Mouse (Mus musculus): Measurements from ENCODE around the gene 1700003F12Rik. TPM values are rescaled to one million over a fixed set of nuclear protein-coding genes. Genes with fewer than 3 reads are reported as not detected.

1700003F12Rik gene
- polyA plus RNA-seq (2012; ENCODE audit: insufficient read depth, insufficient read length, missing spikeins), result not detected in 2 replicates

DNA sequence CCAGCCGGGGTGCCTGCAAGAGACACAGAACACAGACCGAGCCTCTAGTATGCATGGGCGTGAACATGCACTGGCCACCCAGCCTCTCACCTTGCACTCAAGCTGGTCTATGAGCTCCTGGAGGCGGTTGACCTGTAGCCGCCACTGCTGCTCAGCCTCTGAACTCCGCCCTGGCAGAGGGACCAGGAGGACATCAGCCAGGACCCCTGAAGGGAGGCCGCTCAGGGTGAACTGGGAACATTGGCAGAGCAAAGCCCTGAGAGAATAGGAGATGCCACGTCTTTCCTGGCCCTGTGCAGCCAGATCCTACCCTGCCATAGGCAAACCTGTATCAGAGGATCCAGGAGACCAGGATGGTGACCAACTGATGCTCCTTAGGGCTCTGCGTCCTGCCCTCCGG is at the start of gene 1700003F12Rik:
Gene 1700003F12Rik, plus strand, starts transcription at position 375 of the 400 bp plus-strand sequence.
- H3K4me3 ChIP-seq (ENCODE audit: insufficient read depth, low read depth, low read length), result no peak within 1 kb of the TSS
- peaks cover 2% of the 10 kb centered on the region for H3K4me1 ChIP-seq (ENCODE audit: control insufficient read depth, insufficient read depth, insufficient read length, low read length)
- no peak within 1 kb of the TSS for H3K27ac ChIP-seq (replicated peaks; ENCODE audit: low read depth, low read length)

- no peak overlapping the region for H3K4me3 ChIP-seq (ENCODE audit: insufficient read depth, low read depth, low read length)
- H3K4me1 ChIP-seq (ENCODE audit: control insufficient read depth, insufficient read depth, insufficient read length, low read length), result no peaks in the 10 kb centered on the region; the same call in 1 of the 2 replicates
- H3K27ac ChIP-seq (replicated peaks; ENCODE audit: low read depth, low read length), result no peak overlapping the region
These were observed 48.3 kb upstream of the 1700003F12Rik start for GRCm38 (mm10) chr2:154498571-154498970.

GRCm38 (mm10) chr2:154499717-154500247 is 47.1 kb upstream of the 1700003F12Rik start:
- H3K4me3 ChIP-seq (ENCODE audit: insufficient read depth, low read depth, low read length), result no peak overlapping the region
- H3K27ac ChIP-seq (replicated peaks; ENCODE audit: low read depth, low read length), result no peak overlapping the region
- H3K4me1 ChIP-seq (ENCODE audit: control insufficient read depth, insufficient read depth, insufficient read length, low read length), result no peaks in the 10 kb centered on the region; the same call in 1 of the 2 replicates

DNA sequence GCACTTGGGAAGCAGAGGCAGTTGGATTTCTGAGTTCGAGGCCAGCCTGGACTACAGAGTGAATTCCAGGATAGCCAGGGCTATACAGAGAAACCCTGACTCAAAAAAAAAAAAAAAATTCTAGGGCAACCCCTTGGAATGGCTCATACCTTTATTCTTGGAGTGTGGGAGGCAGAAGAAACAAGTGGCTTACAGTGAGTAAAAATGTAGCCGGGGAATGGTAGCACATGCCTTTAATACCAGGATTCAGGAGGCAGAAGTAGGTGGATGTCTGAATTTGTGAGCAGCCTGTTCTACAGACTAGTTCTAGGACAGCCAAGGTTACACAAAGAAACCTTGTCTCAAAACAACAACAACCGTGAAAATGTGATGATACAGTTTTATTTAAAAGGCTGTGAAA is 46.1 kb upstream of the 1700003F12Rik start:
- H3K27ac ChIP-seq (replicated peaks; ENCODE audit: low read depth, low read length), result no peak overlapping the region
- H3K4me3 ChIP-seq (ENCODE audit: insufficient read depth, low read depth, low read length), result no peak overlapping the region
- H3K4me1 ChIP-seq (ENCODE audit: control insufficient read depth, insufficient read depth, insufficient read length, low read length), result no peaks in the 10 kb centered on the region; the same call in 1 of the 2 replicates

- no peak overlapping the region for H3K27ac ChIP-seq (replicated peaks; ENCODE audit: low read depth, low read length)
These were observed 39.8 kb upstream of the 1700003F12Rik start for GRCm38 (mm10) chr2:154507076-154507475.

DNA sequence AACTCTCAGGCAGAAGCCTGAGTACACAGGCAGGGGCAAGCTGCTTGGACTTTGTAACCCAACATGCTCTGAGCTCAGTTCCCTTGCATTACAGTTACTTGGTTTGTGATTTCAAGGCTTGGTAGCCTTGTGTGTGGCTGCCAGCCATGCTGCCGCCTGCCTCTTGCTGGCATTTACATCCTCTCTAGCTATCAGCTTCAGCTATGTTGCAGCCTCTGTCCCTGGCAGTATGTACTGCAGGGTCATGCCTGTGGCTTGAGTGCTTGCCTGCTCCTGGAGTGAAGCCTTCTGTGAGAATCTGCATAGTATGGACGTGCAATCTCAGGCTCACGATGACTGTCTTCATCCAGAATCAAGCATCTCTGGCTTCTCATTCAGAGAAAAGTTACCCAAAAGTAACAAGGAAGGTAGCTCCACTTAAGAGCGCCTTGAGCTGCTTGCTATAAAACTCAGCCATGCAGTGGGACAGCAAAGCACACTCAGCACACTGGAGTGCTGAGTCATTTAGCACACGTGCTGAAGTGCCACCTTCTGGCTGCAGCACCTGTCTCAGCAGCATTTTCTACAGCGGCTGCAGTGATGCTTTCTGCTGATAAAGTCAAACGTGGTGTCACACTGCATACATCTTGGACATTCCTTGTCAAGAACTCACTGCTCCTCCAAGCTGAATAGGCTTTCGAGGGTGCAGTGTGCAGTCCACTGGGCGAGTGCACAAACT is 39.2 kb upstream of the 1700003F12Rik start:
- no peak overlapping the region for H3K27ac ChIP-seq (replicated peaks; ENCODE audit: low read depth, low read length)
- no peak overlapping the region for H3K4me3 ChIP-seq (ENCODE audit: insufficient read depth, low read depth, low read length)

More at GRCm38 (mm10) chr2:154507076-154507475, 39.8 kb upstream of the 1700003F12Rik start:
- Histone ChIP-seq H3K4me1 (ENCODE audit: control insufficient read depth, insufficient read depth, insufficient read length, low read length) (no peaks in the 10 kb centered on the region), H3K4me3 (ENCODE audit: insufficient read depth, low read depth, low read length) (no peak overlapping the region)

GRCm38 (mm10) chr2:154508450-154508849 is 38.4 kb upstream of the 1700003F12Rik start:
- Histone ChIP-seq H3K4me3 (ENCODE audit: insufficient read depth, low read depth, low read length) (no peak overlapping the region), H3K4me1 (ENCODE audit: control insufficient read depth, insufficient read depth, insufficient read length, low read length) (no peaks in the 10 kb centered on the region), H3K27ac (replicated peaks; ENCODE audit: low read depth, low read length) (no peak overlapping the region)

More for the DNA sequence above, 39.2 kb upstream of the 1700003F12Rik start:
- H3K4me1 ChIP-seq (ENCODE audit: control insufficient read depth, insufficient read depth, insufficient read length, low read length), result no peaks in the 10 kb centered on the region

DNA sequence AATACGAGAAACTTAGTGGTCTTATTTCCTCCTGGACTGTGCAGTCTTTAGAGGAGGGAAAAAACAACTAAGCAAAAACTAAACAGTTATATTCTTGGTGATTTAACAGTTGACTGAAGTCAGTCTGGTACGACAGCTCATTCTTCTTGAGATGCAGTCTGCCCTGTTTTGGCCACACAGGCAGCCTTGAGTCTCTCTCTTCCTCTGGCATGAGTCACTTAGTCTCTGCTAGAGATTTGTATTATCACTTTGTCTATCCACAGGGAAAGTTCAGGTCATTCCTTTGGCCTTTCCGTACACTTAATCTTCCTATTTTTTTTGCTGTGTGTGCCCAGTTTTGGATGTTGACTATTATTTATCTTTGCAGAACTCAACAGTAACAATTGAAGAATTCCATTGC is 36.7 kb upstream of the 1700003F12Rik start:
- Histone ChIP-seq H3K27ac (replicated peaks; ENCODE audit: low read depth, low read length) (no peak overlapping the region), H3K4me3 (ENCODE audit: insufficient read depth, low read depth, low read length) (no peak overlapping the region), H3K4me1 (ENCODE audit: control insufficient read depth, insufficient read depth, insufficient read length, low read length) (no peaks in the 10 kb centered on the region)

- Histone ChIP-seq H3K27ac (replicated peaks; ENCODE audit: low read depth, low read length) (no peak overlapping the region), H3K4me3 (ENCODE audit: insufficient read depth, low read depth, low read length) (no peak overlapping the region), H3K4me1 (ENCODE audit: control insufficient read depth, insufficient read depth, insufficient read length, low read length) (no peaks in the 10 kb centered on the region)
These were observed 29.9 kb upstream of the 1700003F12Rik start for GRCm38 (mm10) chr2:154516944-154517343.

- no peaks in the 10 kb centered on the region for H3K4me1 ChIP-seq (ENCODE audit: control insufficient read depth, insufficient read depth, insufficient read length, low read length)
- H3K27ac ChIP-seq (replicated peaks; ENCODE audit: low read depth, low read length), result no peak overlapping the region
- no peak overlapping the region for H3K4me3 ChIP-seq (ENCODE audit: insufficient read depth, low read depth, low read length)
These were observed 29.5 kb upstream of the 1700003F12Rik start for GRCm38 (mm10) chr2:154517424-154517823.

- H3K4me3 ChIP-seq (ENCODE audit: insufficient read depth, low read depth, low read length), result no peak overlapping the region
- no peak overlapping the region for H3K27ac ChIP-seq (replicated peaks; ENCODE audit: low read depth, low read length)
- no peaks in the 10 kb centered on the region for H3K4me1 ChIP-seq (ENCODE audit: control insufficient read depth, insufficient read depth, insufficient read length, low read length)
These were observed 25.4 kb upstream of the 1700003F12Rik start for GRCm38 (mm10) chr2:154521449-154521848.

- H3K27ac ChIP-seq (replicated peaks; ENCODE audit: low read depth, low read length), result no peak overlapping the region
- no peak overlapping the region for H3K4me3 ChIP-seq (ENCODE audit: insufficient read depth, low read depth, low read length)
- H3K4me1 ChIP-seq (ENCODE audit: control insufficient read depth, insufficient read depth, insufficient read length, low read length), result no peaks in the 10 kb centered on the region
These were observed 24.6 kb upstream of the 1700003F12Rik start for GRCm38 (mm10) chr2:154522334-154522733.

- Histone ChIP-seq H3K4me1 (ENCODE audit: control insufficient read depth, insufficient read depth, insufficient read length, low read length) (no peaks in the 10 kb centered on the region), H3K4me3 (ENCODE audit: insufficient read depth, low read depth, low read length) (no peak overlapping the region), H3K27ac (replicated peaks; ENCODE audit: low read depth, low read length) (no peak overlapping the region)
These were observed 21.6 kb upstream of the 1700003F12Rik start for GRCm38 (mm10) chr2:154525285-154525684.

- Histone ChIP-seq H3K4me1 (ENCODE audit: control insufficient read depth, insufficient read depth, insufficient read length, low read length) (no peaks in the 10 kb centered on the region), H3K4me3 (ENCODE audit: insufficient read depth, low read depth, low read length) (no peak overlapping the region), H3K27ac (replicated peaks; ENCODE audit: low read depth, low read length) (no peak overlapping the region)
These were observed 20.4 kb upstream of the 1700003F12Rik start for GRCm38 (mm10) chr2:154526531-154526930.

- Histone ChIP-seq H3K4me3 (ENCODE audit: insufficient read depth, low read depth, low read length) (no peak overlapping the region), H3K4me1 (ENCODE audit: control insufficient read depth, insufficient read depth, insufficient read length, low read length) (no peaks in the 10 kb centered on the region), H3K27ac (replicated peaks; ENCODE audit: low read depth, low read length) (no peak overlapping the region)
These were observed 14.0 kb upstream of the 1700003F12Rik start for GRCm38 (mm10) chr2:154532888-154533287.

All from brown adipose tissue, adult 24 weeks (tissue).